Mouse (Mus musculus): ENCODE measurements at regions not wholly inside any gene's neighbourhood (a gene's known extent, or its start where the extent isn't known, plus 50 kb on each side); places are given as distances from the start of the nearest gene placed in this dataset.
"Not testable (repeated sequence)": the region's sequence is repeated elsewhere in the genome, so short reads cannot be mapped to it uniquely, and the experiment has no call there.

DNA sequence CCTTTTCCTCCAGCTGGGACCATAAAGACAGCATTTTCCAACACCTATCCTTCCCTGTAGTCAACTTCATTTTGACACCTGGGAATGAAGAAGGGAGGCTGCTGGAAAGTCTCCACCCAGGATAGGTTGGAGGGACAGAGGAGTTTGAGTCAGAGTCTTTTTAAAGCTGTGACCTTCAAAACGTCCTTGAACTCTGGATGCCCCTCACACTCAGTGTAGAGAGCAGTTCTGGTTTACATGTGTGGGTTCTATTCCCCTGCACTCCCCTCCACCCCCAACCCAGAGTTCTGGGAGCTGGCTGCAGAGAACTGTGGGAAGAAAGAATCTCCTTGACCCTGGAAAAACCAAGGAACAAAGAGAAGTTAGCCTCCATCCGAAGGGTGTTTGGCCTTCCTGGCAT, 92.9 kb upstream of the Atp1b1 start:
- no peak for DNase-seq (ENCODE audit: extremely low spot score in 1 of 2, low spot score in 1 of 2)

DNA sequence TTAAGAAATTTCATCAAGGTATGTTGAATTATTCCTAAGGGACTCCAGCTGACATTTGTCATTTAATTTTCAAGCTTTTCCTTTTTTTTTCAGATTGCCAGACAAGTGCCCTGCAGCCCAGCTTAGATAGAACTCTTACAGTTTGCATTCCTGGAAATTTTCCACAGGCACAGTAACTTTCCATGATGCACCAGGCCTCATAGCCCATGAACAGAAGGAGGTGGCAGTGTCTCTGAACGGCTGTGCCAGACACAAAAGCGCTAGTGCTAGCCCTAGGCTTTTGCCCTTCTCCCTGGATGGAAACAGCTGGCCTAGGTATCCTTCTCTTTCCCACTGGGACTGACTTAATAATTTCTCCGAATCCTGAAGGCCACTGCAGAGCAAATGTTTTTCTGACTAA, 92.4 kb upstream of the Atp1b1 start:
- no peak for DNase-seq (ENCODE audit: extremely low spot score in 1 of 2, low spot score in 1 of 2)

DNA sequence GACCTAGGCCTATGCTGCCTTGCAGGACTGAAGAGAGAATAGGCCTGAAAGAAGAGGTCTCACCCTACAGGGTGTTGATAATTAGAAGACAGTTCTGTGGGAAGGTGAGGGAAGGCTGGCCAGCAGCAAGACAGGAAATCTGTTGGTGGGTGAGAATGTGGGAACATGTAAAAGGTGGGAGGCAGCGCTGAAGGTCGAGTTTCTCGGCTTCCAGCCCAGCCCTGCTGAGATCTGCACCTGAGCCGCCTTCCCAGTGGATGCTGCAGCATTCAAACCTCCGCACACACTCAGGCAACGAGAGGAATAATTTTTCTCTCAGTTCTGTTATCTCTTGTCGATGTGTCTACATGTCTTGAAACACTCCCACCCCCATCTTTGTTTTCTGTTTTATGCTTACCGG, 89.9 kb upstream of the Atp1b1 start:
- peak in 1 of 2 experiments; percentile 58 for DNase-seq (ENCODE audit: extremely low spot score in 1 of 2, low spot score in 1 of 2)

DNA sequence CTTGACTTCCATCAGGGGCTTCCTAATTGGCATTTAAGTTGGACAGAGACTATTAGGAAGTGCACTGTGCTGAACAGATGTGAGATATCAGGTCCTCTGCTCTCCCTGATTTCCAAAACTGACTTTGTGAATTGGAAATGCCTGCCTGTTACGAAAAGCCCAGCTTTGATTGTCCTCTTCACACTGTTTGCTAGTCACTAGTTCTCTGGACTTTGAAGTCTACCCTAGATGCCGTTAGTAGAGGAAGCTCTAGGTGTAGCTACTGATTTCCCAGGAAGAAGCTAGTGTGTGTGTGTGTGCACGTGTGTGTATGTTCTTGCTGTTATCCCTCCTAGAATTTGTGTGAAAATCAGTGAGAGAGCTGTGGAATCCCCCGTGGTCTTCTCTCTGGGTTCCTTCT, 87.7 kb upstream of the Atp1b1 start:
- DNase-seq (ENCODE audit: extremely low spot score in 1 of 2, low spot score in 1 of 2): no peak

DNA sequence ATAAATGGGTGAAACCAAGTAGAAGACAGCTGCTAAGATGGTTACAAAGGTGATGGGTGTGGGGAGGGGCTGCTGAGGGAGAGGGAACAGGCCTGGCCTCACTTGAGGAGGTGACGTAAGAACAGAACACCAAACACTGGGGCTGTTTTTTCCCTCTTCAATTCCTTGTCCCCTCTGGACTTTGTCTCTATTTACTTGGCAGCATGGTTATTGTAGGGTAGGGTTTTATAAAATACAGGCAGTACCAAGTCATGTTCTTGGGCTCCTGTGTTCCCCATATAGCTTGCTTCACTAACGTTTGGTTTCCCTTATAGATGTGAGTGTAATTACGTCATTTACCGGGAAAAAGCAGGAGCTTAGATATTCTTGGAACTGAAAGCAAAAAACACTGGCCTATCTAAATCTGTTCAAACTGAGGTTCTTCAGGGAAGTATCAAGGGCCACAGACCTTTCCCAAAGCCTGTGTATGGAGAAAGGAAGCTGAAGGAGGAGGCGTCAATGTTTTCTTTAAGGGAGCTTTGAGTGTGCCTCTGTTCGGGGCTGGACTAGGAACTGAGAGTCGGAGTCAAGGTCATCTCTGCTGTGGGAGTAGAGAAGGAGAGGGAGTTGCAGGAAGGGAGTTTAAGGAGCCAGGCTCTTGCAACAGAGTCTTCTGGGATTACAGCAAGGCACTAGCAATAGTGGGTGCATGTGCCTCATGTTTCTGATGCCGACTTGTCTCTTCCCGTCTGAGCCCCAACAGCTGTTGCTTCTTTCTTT, 85.1 kb upstream of the Atp1b1 start:
- peak in 1 of 2 experiments; percentile 30 for DNase-seq (ENCODE audit: extremely low spot score in 1 of 2, low spot score in 1 of 2)

DNA sequence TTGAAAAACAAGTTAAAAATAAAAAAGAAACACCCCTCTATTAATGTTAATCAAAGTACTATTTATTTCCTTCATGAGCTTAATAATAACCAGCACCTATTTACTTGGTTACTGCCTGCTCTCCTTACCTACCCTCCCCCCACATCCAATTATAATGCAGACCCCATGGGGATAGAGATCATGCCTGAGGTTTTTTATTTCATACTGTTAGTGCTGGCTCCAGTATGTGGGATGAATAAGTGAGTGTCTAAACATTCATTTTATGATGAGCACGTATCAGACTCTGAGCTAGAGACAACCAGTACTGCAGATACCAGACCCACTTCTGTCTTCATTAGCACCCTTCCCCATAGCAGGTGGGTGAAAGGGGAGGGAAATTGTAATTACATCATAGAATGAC, 83.6 kb upstream of the Atp1b1 start:
- no peak for DNase-seq (ENCODE audit: extremely low spot score in 1 of 2, low spot score in 1 of 2)

DNA sequence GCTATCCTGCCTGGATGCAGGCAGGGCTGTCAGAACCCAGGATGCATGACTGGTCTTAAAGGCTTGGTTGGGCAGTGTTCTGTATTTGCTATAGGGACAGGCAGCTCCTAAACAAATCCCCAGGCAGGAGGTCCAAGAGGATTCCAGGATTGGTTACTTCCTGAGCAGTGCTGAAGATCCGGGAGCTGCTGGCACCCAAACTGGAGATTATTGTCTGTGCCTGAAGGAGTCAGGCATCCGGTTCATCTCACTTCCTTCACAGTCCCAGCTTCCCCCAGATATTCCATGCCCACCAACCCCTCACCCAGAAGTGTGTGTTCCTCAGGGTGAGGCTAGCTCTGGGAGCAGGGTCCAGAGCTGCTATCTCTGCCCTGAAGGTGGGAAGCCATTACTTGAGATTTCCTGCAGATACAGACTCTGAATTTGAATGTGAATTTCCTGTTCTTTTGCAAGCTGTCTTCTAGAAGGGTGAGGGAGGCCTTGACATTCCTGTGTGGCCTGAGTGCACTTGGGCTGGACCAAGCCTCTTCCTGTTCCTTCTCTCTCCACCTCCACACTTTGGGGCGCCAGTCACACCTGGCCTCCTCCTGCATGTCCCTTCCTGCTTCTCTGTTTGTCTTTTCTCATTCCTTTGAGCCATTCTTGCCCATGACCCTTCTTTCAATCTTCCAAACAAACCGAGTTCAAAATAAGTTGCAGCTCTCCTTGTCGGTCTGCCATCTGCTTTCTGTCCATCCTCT, 80.3 kb upstream of the Atp1b1 start:
- DNase-seq (ENCODE audit: extremely low spot score in 1 of 2, low spot score in 1 of 2): no peak

DNA sequence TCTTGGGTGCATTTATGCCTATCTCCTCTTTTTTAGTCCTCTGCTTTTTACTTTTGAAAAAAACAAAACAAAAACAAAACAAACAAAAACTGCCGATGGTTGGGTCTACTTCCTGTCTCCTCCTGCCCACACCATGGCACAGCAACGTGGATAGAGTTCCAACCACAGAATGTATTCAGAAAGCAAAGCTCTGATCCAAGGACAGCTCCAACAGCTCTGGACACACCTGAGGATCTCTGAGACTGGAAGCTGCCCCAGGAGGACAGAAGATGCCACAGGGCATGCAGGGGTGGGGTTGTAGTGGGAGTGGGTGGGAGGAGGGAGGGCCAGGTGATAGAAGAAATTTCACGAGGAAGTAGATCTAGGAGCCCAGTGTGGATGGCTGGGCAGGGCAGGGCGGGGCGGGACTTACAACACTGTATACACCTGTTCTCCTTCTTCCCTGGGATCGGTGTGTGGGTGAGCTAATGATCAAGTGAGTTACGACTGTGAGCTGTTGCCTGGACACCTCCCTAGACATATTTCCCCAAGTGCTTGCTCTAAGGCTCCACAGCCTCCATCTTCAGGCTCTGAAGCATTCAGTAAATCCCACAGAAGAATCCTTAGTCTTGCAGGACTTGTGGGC, 79.3 kb upstream of the Atp1b1 start:
- DNase-seq (ENCODE audit: extremely low spot score in 1 of 2, low spot score in 1 of 2): no peak

DNA sequence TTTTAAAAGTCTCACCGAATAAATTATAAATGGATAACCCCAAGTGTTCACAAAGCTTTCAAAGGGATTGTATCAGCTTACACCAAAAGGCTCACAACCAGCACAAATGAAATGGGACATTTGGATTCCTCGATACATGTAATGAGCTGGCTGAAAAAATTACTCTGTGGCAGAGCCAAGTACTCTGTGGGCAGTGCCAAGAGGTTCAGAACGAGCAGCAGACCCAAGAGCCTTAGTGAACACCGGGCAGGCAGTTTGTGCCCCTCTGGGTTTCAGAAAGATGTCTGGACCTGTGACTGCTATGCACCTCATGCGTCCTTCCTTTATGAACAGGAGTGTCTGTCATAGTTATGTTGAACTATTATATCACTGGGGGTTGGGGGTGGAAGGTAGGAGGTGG, 74.0 kb upstream of the Atp1b1 start:
- peak in 1 of 2 experiments; percentile 28 for DNase-seq (ENCODE audit: extremely low spot score in 1 of 2, low spot score in 1 of 2)

DNA sequence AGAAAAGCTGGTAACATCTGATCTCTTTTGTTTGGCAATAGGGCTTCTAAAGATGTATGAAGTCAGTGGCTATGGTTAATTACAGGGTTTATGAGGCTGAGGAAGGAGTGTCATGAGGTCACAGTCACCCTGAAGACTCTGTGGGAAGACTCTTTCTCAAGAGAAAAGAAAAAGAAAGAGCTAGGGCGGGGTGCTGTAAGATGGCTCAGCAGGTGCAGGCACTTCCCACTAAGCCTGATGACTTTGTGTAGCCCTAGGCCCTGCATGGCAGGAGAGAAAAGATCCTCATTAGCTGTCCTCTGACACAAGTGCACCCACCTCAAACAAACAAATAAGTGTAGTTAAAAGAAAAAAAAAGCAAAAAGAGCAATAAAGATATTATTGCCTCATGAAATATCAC, 73.6 kb upstream of the Atp1b1 start:
- no peak for DNase-seq (ENCODE audit: extremely low spot score in 1 of 2, low spot score in 1 of 2)

DNA sequence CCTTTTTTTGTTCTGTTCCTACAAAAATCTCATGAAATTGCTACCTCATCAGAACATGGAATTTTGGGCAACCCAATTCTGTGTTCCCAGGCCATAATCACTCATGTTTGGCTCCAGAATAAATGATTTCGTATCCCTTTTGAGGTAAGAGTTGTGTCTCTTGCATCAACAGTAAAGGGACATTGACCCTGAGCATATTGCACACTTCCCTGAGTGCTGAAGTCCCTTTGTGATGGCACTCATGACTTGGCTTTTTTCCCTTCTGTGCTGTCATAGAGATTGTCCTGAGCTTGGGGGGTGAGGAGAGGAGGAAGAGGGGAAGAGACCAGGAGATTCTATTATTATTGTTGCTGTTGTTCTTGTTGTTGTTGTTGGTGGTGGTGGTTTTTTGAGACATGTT, 68.6 kb upstream of the Atp1b1 start:
- no peak for DNase-seq (ENCODE audit: extremely low spot score in 1 of 2, low spot score in 1 of 2)

DNA sequence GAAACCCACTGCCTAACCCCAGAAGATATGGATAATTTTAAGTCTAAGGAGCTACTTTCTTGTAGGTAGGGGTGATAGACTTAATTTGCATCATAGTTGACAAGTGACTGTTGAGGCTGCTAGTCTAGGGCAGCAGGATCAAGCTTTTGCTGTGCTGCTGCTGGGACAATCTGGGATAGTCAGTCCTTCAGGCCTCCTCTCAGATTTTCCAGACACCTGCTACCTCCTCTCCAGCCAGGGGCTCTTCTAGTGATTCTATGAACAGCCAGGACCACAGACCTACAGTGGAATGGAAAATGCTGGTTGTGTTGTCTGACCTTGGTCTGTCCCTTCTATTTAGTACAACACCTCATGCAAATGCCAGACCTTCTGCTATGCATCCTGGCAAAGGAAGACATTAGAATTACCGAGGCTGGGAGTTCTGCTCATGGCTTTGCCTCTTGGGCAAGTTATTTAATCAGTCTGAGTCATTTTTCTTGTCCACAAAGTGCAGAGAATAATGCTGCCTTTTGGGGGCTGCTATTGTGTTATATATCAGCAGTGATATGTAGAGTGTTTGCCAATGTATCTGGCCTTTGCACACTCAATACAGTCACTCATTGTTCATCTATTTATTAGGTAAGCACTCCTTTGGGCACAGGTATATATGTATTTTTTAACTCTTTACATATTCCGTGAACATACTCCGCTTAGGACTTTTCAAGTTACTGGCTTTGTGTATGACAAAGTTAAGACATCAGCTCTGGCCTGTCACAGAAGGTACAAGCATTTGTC, 64.4 kb upstream of the Atp1b1 start:
- DNase-seq (ENCODE audit: extremely low spot score in 1 of 2, low spot score in 1 of 2): no peak

DNA sequence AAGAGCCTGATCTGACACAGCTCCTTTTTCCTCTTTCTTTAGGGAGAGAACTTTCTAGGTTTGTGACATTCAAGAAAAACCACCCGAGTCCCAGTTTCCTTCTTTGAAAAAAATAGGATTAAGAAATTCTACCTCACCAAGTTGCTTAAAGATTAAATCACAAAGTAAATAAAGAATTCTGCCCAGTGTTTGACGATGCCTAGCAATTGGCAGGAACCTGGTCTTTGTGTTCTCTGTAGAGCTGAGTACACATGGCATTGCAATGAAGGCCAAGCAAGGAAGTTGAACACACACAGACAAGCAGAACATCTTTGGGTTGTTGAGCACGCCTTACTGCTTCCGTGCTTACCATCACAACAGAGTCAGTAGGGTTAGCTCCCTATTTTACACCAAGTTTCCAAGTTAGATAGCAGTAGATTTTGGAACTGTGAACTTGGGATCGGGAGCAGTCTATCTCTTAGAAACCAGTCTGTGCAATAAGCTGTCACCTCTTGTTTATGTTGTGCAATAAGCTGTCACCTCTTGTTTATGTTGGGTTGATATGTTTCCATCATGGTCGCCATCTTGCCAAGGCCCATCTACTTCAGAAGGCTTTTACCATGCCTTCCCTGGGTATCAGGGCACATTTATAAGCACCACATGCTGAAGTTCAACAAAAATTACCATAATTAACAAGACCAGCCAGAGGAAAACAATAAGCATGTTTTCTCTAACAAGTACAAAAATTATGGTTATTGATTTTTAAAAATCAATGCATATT, 63.4 kb upstream of the Atp1b1 start:
- no peak for DNase-seq (ENCODE audit: extremely low spot score in 1 of 2, low spot score in 1 of 2)

DNA sequence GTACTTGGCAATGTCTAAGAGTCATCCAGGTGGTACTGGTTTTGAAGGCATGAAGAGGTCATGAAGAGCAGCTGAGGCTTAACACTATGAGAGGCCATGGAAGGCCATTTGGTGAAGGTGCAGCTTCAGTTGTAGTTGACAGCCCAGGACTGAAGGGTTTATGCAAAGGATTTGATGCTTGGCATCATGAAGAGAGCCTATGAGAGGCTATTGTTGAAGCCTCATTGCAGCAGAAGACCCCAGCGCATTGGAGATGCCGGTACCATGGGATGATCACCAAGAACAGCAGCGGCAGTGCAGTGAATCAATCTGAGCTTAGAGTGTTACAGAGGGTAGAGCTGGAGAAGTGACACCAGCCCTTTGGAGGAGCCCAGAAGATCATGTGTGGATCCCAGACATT, 60.7 kb upstream of the Atp1b1 start:
- no peak for DNase-seq (ENCODE audit: extremely low spot score in 1 of 2, low spot score in 1 of 2)

DNA sequence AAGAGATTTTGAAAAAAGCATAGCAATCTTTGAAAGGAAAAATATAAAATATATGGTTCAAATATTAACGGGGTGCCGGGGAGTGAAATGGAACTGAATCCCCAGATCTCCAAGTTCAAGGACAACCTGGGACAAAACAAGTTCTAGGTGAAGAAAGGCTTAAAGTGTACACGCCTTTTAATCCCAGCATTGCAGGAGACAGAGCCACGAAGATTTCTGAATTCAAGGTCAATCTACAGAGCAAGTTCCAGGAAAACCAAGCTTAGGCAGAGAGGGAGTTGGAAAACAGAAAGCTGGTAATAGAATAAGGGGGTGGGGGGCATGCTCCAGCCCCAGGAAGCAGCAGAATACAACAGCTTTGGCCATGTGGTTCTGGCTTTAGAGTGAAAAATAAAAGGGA, 60.2 kb upstream of the Atp1b1 start:
- DNase-seq (ENCODE audit: extremely low spot score in 1 of 2, low spot score in 1 of 2): no peak

DNA sequence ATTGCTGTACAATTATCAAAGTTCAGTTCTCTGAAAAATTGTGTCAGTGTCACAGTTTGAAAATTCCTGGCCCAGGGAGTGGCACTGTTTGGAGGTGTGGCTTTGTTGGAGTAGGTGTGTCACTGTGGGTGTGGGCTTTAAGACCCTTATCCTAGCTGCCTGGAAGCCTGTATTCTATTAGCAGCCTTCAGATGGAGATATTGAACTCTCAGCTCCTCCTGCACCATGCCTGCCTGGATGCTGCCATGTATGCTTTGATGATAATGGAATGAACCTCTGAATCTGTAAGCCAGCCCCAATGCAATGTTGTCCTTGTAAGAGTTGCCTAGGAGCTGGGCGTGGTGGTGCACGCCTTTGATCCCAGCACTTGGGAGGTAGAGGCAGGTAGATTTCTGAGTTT, 59.2 kb upstream of the Atp1b1 start:
- DNase-seq (ENCODE audit: extremely low spot score in 1 of 2, low spot score in 1 of 2): not testable (repeated sequence)

DNA sequence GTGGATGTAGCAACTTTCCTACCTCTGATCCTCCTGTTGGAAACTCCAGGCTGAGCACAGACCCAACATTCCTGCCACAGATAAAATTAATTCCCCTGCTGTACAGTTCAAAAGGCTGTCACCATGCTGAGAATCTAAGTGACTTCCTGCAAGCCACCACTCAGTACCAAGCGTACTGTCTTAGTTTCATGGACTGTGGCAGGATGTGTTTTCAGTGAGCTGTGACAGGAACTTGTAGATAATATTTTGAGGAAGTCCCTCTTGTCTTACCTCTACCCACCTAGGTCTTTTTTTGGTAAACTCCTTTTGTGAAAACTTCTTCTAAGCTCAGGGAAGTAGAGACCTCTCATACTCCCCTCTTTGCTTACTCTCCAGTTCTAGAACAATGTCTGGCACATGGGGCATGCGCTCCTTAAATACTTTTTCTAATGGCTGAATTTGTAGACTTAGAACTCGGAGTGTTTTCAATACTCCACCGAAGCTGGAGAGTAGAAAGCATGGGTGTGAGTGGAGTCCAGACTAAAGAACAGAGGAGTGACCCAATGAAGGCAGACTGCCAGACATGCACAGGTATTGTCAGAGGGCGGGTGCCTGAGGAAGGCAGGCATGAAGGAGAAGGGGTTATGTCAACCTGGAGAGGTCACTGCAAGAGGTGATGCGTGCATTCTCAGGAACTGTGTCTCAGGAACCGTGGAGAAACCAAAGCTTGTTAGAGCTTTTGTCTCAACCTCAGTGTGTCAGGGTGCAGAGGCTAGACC, 53.7 kb upstream of the Atp1b1 start:
- no peak for DNase-seq (ENCODE audit: extremely low spot score in 1 of 2, low spot score in 1 of 2)

DNA sequence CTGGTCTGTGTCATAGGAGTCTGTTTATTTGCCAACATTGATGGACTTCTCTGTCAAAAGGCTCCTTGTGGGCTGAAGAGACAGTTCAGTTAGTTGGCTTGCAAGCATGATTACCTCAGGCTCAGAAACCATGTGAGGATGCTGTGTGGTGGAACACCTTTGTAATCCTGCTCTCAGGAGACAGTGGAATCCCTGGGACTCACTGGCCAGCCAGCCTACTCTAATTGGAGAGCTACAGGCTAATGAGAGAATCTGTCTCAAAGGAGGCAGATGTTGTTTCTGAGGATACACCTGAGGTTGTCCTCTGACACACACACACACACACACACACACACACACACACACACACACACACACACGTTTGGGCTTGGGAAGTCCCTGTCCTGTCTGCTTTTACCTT, 51.1 kb upstream of the Atp1b1 start:
- no peak for DNase-seq (ENCODE audit: extremely low spot score in 1 of 2, low spot score in 1 of 2)

DNA sequence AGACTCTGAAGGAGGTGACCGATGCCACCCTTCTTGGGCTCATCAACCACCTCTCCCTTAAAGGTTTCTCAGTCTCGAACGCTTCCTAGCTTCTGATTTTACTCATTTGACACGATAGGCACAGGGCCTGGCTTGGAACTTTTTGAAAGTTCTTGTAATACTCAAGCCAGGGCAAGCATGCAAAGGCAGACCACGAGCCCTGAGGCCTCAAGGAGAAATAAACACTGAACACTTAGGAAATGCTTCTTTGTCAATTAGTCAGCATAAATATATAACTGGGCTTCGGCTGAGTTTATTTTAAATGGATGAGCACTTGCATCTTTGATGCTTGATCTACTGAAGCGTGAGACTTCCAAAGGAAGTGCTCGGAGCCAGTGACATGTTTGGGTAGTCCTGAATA, 50.4 kb upstream of the Atp1b1 start:
- DNase-seq (ENCODE audit: extremely low spot score in 1 of 2, low spot score in 1 of 2): no peak

DNA sequence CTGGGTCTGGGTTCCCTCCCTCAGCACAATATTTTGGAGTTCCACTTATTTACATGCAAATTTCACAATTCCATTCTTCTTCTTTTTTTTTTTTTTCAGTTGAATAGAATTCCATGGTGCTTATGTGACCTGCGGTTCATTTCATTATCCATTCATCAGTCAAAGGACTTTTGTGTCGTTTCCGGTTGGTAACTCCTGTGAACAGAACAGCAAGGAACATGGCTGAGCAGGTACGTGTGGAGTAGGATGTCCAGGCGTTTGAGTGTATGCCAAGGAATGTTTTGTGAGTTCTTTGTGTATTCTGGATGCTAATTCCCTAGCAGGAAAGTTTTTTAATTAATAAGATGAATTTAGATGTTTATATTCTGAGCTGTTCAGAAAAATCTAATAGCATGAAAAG, 50.0 kb upstream of the Atp1b1 start:
- no peak for DNase-seq (ENCODE audit: extremely low spot score in 1 of 2, low spot score in 1 of 2)
